Mouse (Mus musculus): ENCODE measurements around the gene Fgfr4. TPM values are rescaled to one million over a fixed set of nuclear protein-coding genes. Genes with fewer than 3 reads are reported as not detected.

Fgfr4 gene
- polyA plus RNA-seq, 1 experiment, result 2.8 TPM

DNA sequence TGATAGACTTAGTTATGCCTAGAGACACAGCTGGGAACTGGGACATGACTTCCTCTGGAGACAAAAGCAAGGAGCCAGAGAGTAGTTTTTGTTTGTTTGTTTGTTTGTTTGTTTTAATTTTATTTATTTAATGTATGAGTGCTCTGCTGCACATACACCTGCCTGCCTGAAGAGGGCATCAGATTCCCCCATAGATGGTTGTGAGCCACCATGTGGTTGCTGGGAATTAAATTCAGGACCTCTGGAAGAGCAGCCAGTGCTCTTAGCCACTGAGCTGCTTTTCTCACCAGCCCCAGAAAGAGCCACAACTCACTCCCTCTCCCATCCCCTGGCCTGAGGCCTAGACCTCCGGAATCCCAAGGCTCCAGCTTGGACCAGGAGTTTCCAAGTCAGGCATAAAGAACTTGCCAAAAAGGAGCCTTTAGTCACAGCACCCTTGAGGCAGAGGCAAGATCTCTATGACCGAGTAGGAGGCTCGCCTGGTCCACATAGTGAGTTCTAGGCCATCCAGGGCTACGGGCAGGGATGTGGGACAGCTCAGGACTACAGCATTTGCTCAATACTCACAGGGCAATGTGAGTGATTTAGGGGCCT, 25.6 kb downstream of the Fgfr4 start:
- no peak for TF ChIP-seq CEBPB (IDR thresholded peaks at IDR 0.05; ENCODE audit: low read depth)
- TF ChIP-seq USF1 (IDR thresholded peaks at IDR 0.05; ENCODE audit: low read depth), result no peak
- no peak for TF ChIP-seq MYOG (IDR thresholded peaks at IDR 0.05; ENCODE audit: control insufficient read depth, extremely low read depth, insufficient read length)
- no peak for TF ChIP-seq FOSL1 (IDR thresholded peaks at IDR 0.05; ENCODE audit: insufficient read depth, low read length, poor library complexity, severe bottlenecking)
- no peak for TF ChIP-seq MAX (IDR thresholded peaks at IDR 0.05)
- TF ChIP-seq CTCF (IDR thresholded peaks at IDR 0.05; ENCODE audit: control insufficient read depth, insufficient read depth, insufficient read length), result no peak
- no peak for TF ChIP-seq MYOD1 (IDR thresholded peaks at IDR 0.05; ENCODE audit: control insufficient read depth, insufficient read length, low read depth)
- no peaks in the 10 kb centered on the region for H3K36me3 ChIP-seq (ENCODE audit: control insufficient read depth, insufficient read depth)
- no peaks in the 10 kb centered on the region for H3K27me3 ChIP-seq (ENCODE audit: control insufficient read depth, insufficient read depth, insufficient read length)
- H3K79me2 ChIP-seq (ENCODE audit: control insufficient read depth, insufficient read depth), result no peaks in the 10 kb centered on the region
- no peaks in the 10 kb centered on the region for H3K79me3 ChIP-seq (ENCODE audit: low read depth)
- H3K4me3 ChIP-seq (ENCODE audit: insufficient read depth, poor library complexity, severe bottlenecking), result no peak overlapping the region
- H3ac ChIP-seq (ENCODE audit: control insufficient read depth, insufficient read length, low read depth), result no peak overlapping the region

DNA sequence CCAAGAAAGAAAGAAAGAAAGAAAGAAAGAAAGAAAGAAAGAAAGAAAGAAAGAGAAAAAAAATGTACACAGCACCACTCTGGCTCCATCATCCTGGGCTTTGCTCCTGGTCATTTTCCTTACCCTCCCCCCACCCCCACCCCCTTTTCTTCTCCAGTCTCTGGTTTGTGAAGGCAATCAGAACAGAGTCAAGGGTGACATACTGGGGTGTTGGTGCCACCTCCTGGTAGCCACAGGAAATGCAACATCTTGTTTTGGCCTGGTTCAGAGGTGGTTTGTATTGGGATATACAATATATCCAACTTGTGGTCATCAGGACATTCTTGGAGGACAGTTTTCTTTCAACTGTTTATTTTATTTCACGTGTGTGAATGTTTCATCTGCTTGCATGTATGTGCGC, 26.1 kb downstream of the Fgfr4 start:
- no peaks in the 10 kb centered on the region for H3K36me3 ChIP-seq (ENCODE audit: control insufficient read depth, insufficient read depth)
- H3K4me3 ChIP-seq (ENCODE audit: insufficient read depth, poor library complexity, severe bottlenecking), result no peak overlapping the region
- H3ac ChIP-seq (ENCODE audit: control insufficient read depth, insufficient read length, low read depth), result no peak overlapping the region
- no peaks in the 10 kb centered on the region for H3K79me2 ChIP-seq (ENCODE audit: control insufficient read depth, insufficient read depth)
- no peaks in the 10 kb centered on the region for H3K27me3 ChIP-seq (ENCODE audit: control insufficient read depth, insufficient read depth, insufficient read length)
- TF ChIP-seq CTCF (IDR thresholded peaks at IDR 0.05; ENCODE audit: control insufficient read depth, insufficient read depth, insufficient read length) (peak; percentile 70), MYOG (IDR thresholded peaks at IDR 0.05; ENCODE audit: control insufficient read depth, extremely low read depth, insufficient read length) (no peak)
- H3K79me3 ChIP-seq (ENCODE audit: low read depth), result no peaks in the 10 kb centered on the region

DNA sequence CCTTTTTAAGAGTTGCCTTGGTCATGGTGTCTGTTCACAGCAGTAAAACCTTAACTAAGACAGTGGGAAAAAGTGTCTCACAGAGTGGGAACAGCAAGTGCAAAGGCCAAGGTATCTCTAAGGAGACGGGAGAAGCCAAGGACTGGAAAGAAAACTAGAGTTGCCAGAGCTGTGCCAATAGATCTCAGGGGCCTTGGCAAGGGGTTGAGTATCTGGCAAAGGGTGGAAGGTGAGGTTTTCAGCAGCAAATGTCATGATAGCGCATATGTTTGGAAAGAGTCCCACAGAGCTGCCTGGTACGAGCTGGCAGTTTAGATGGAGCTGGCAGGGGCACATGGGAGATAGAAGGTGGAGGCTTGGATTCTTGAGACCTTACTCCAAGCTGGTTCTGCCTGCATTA, 27.2 kb downstream of the Fgfr4 start:
- no peaks in the 10 kb centered on the region for H3K27me3 ChIP-seq (ENCODE audit: control insufficient read depth, insufficient read depth, insufficient read length)
- no peak overlapping the region for H3ac ChIP-seq (ENCODE audit: control insufficient read depth, insufficient read length, low read depth)
- TF ChIP-seq USF1 (IDR thresholded peaks at IDR 0.05; ENCODE audit: low read depth) (no peak), MAX (IDR thresholded peaks at IDR 0.05) (no peak), MYOD1 (IDR thresholded peaks at IDR 0.05; ENCODE audit: control insufficient read depth, insufficient read length, low read depth) (no peak), FOSL1 (IDR thresholded peaks at IDR 0.05; ENCODE audit: insufficient read depth, low read length, poor library complexity, severe bottlenecking) (no peak), CTCF (IDR thresholded peaks at IDR 0.05; ENCODE audit: control insufficient read depth, insufficient read depth, insufficient read length) (no peak), MYOG (IDR thresholded peaks at IDR 0.05; ENCODE audit: control insufficient read depth, extremely low read depth, insufficient read length) (no peak), CEBPB (IDR thresholded peaks at IDR 0.05; ENCODE audit: low read depth) (no peak)
- no peaks in the 10 kb centered on the region for H3K36me3 ChIP-seq (ENCODE audit: control insufficient read depth, insufficient read depth)
- H3K4me3 ChIP-seq (ENCODE audit: insufficient read depth, poor library complexity, severe bottlenecking), result no peak overlapping the region
- H3K79me2 ChIP-seq (ENCODE audit: control insufficient read depth, insufficient read depth), result no peaks in the 10 kb centered on the region
- H3K79me3 ChIP-seq (ENCODE audit: low read depth), result no peaks in the 10 kb centered on the region

DNA sequence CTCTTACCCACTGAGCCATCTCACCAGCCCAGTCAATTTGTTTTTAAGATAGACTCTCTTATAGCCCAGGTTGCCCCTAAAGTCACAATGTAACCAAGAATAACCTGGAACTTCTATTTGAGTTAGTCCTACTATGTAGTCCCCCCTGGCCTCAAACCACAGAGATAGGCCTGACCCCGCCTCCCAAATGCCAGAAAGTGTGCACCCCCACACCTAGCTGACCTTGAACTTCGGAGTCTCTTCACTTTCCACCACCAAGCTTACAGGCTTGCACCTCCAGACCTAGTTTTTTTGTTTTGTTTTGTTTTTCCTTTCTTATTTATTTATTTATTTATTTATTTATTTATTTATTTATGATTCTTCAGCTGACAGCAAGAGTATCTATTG, 29.3 kb downstream of the Fgfr4 start:
- Histone ChIP-seq H3ac (ENCODE audit: control insufficient read depth, insufficient read length, low read depth) (no peak overlapping the region), H3K79me3 (ENCODE audit: low read depth) (no peaks in the 10 kb centered on the region), H3K4me3 (ENCODE audit: insufficient read depth, poor library complexity, severe bottlenecking) (no peak overlapping the region), H3K79me2 (ENCODE audit: control insufficient read depth, insufficient read depth) (no peaks in the 10 kb centered on the region), H3K27me3 (ENCODE audit: control insufficient read depth, insufficient read depth, insufficient read length) (no peaks in the 10 kb centered on the region), H3K36me3 (ENCODE audit: control insufficient read depth, insufficient read depth) (no peaks in the 10 kb centered on the region)
- no peak for TF ChIP-seq MYOD1 (IDR thresholded peaks at IDR 0.05; ENCODE audit: control insufficient read depth, insufficient read length, low read depth)
- TF ChIP-seq CEBPB (IDR thresholded peaks at IDR 0.05; ENCODE audit: low read depth), result no peak
- TF ChIP-seq CTCF (IDR thresholded peaks at IDR 0.05; ENCODE audit: control insufficient read depth, insufficient read depth, insufficient read length), result no peak
- no peak for TF ChIP-seq USF1 (IDR thresholded peaks at IDR 0.05; ENCODE audit: low read depth)
- TF ChIP-seq FOSL1 (IDR thresholded peaks at IDR 0.05; ENCODE audit: insufficient read depth, low read length, poor library complexity, severe bottlenecking), result no peak
- TF ChIP-seq MAX (IDR thresholded peaks at IDR 0.05), result no peak
- no peak for TF ChIP-seq MYOG (IDR thresholded peaks at IDR 0.05; ENCODE audit: control insufficient read depth, extremely low read depth, insufficient read length)

DNA sequence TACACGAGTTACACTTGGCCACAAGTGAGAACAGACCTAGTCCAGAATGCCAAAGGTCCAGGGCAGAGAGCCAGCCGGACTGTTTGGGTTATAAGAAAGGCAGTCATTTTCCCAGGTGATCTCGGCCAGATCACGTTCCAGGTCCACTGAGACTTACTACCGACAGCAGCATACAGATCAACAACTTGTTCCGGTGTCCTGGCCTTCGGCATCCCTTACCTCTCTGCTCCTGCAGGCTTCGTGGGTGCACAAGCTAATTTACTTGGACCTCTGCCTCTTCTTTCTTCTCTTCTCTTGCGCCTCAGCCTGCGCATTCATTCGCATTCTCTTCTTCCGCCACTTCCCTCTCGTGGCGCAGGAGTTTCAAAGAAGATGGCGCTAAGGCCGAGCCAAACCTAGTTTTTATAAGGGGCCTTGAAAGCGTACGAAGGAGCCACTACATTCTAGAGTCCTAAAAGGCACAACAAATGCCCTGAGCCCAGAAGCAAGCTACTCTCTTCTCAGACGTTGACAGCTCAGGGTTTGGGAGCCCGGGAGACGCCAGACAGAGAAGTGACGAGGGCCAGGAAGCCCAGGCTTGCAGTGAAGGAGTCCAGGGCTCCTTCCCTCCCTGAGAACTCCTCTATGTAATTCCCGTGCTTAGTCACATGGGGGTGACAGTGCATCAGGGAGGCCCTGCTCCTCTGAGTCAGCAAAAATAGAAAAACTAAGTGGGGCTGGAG, 29.9 kb downstream of the Fgfr4 start:
- no peaks in the 10 kb centered on the region for H3K79me3 ChIP-seq (ENCODE audit: low read depth)
- no peaks in the 10 kb centered on the region for H3K79me2 ChIP-seq (ENCODE audit: control insufficient read depth, insufficient read depth)
- no peak overlapping the region for H3ac ChIP-seq (ENCODE audit: control insufficient read depth, insufficient read length, low read depth)
- no peak overlapping the region for H3K4me3 ChIP-seq (ENCODE audit: insufficient read depth, poor library complexity, severe bottlenecking)
- no peaks in the 10 kb centered on the region for H3K27me3 ChIP-seq (ENCODE audit: control insufficient read depth, insufficient read depth, insufficient read length)
- TF ChIP-seq CEBPB (IDR thresholded peaks at IDR 0.05; ENCODE audit: low read depth) (no peak), MYOG (IDR thresholded peaks at IDR 0.05; ENCODE audit: control insufficient read depth, extremely low read depth, insufficient read length) (no peak), MYOD1 (IDR thresholded peaks at IDR 0.05; ENCODE audit: control insufficient read depth, insufficient read length, low read depth) (no peak), USF1 (IDR thresholded peaks at IDR 0.05; ENCODE audit: low read depth) (no peak), FOSL1 (IDR thresholded peaks at IDR 0.05; ENCODE audit: insufficient read depth, low read length, poor library complexity, severe bottlenecking) (no peak), MAX (IDR thresholded peaks at IDR 0.05) (no peak), CTCF (IDR thresholded peaks at IDR 0.05; ENCODE audit: control insufficient read depth, insufficient read depth, insufficient read length) (no peak)
- H3K36me3 ChIP-seq (ENCODE audit: control insufficient read depth, insufficient read depth), result no peaks in the 10 kb centered on the region

Data from C2C12 (cell line).